Mouse (Mus musculus): Measurements from ENCODE around the gene Adprm. TPM values are rescaled to one million over a fixed set of nuclear protein-coding genes. Genes with fewer than 3 reads are reported as not detected.
"Not testable (repeated sequence)": the region's sequence is repeated elsewhere in the genome, so short reads cannot be mapped to it uniquely, and the experiment has no call there.

The Adprm gene
- total and polyA plus RNA-seq, 2 experiments from 2014 or later = 22.2 to 24.6 TPM

GRCm38 (mm10) chr11:67093652-67094051 is 41.3 kb upstream of the Adprm start:
- ATAC-seq (no peak), DNase-seq (no peak)
- no peak overlapping the region for H3K4me3 ChIP-seq (ENCODE audit: low read depth, low read length)
- no peak for TF ChIP-seq CTCF (IDR thresholded peaks at IDR 0.05; ENCODE audit: low read depth)
- no peak overlapping the region for H3K9ac ChIP-seq
- no peak overlapping the region for H3K27ac ChIP-seq (ENCODE audit: low read depth, low read length)
- H3K9me3 ChIP-seq (ENCODE audit: low read length) = no peaks in the 10 kb centered on the region
- no peak overlapping the region for H3K4me2 ChIP-seq (ENCODE audit: low read depth)
- WGBS = 96% methylated on average over 5 of the region's 5 CpGs
- H3K27me3 ChIP-seq (ENCODE audit: insufficient read depth, low read length) = no peaks in the 10 kb centered on the region
- H3K4me1 ChIP-seq (ENCODE audit: insufficient read depth) = no peaks in the 10 kb centered on the region
- no peaks in the 10 kb centered on the region for H3K36me3 ChIP-seq (ENCODE audit: insufficient read depth)

- Histone ChIP-seq H3K4me1 (ENCODE audit: insufficient read depth) (no peaks in the 10 kb centered on the region), H3K27ac (ENCODE audit: low read depth, low read length) (no peak overlapping the region), H3K27me3 (ENCODE audit: insufficient read depth, low read length) (no peaks in the 10 kb centered on the region), H3K4me3 (ENCODE audit: low read depth, low read length) (no peak overlapping the region), H3K4me2 (ENCODE audit: low read depth) (no peak overlapping the region), H3K9ac (no peak overlapping the region), H3K9me3 (ENCODE audit: low read length) (no peaks in the 10 kb centered on the region), H3K36me3 (ENCODE audit: insufficient read depth) (no peaks in the 10 kb centered on the region)
- 80% methylated on average over 9 of the region's 9 CpGs for WGBS
- no peak for TF ChIP-seq CTCF (IDR thresholded peaks at IDR 0.05; ENCODE audit: low read depth)
- ATAC-seq (no peak), DNase-seq (no peak)
Observed at GRCm38 (mm10) chr11:67093201-67093600, 40.8 kb upstream of the Adprm start.

- not testable (repeated sequence) for H3K27me3 ChIP-seq (ENCODE audit: insufficient read depth, low read length); H3K4me3 ChIP-seq (ENCODE audit: low read depth, low read length); ATAC-seq; H3K9me3 ChIP-seq (ENCODE audit: low read length); H3K4me1 ChIP-seq (ENCODE audit: insufficient read depth); H3K27ac ChIP-seq (ENCODE audit: low read depth, low read length); DNase-seq; H3K4me2 ChIP-seq (ENCODE audit: low read depth); H3K9ac ChIP-seq; H3K36me3 ChIP-seq (ENCODE audit: insufficient read depth)
- WGBS = 84% methylated on average over 12 of the region's 12 CpGs
Observed at GRCm38 (mm10) chr11:67092354-67092753, 40.0 kb upstream of the Adprm start.

- no peak overlapping the region for H3K27ac ChIP-seq (ENCODE audit: low read depth, low read length)
- DNase-seq (no peak), ATAC-seq (no peak)
- H3K9me3 ChIP-seq (ENCODE audit: low read length) = no peaks in the 10 kb centered on the region
- H3K4me1 ChIP-seq (ENCODE audit: insufficient read depth) = no peaks in the 10 kb centered on the region
- no peak overlapping the region for H3K4me3 ChIP-seq (ENCODE audit: low read depth, low read length)
- peaks cover 4% of the 10 kb centered on the region for H3K27me3 ChIP-seq (ENCODE audit: insufficient read depth, low read length)
- H3K4me2 ChIP-seq (ENCODE audit: low read depth) = no peak overlapping the region
- H3K9ac ChIP-seq = no peak overlapping the region
- H3K36me3 ChIP-seq (ENCODE audit: insufficient read depth) = no peaks in the 10 kb centered on the region
- TF ChIP-seq CTCF (IDR thresholded peaks at IDR 0.05; ENCODE audit: low read depth) = no peak
- WGBS = 88% methylated on average over 12 of the region's 12 CpGs
Observed at GRCm38 (mm10) chr11:67087225-67087624, 34.8 kb upstream of the Adprm start.

- no peak overlapping the region for H3K4me3 ChIP-seq (ENCODE audit: low read depth, low read length)
- no peak overlapping the region for H3K27ac ChIP-seq (ENCODE audit: low read depth, low read length)
- H3K9ac ChIP-seq = no peak overlapping the region
- no peaks in the 10 kb centered on the region for H3K9me3 ChIP-seq (ENCODE audit: low read length)
- no peak overlapping the region for H3K4me2 ChIP-seq (ENCODE audit: low read depth)
- 66% methylated on average over 9 of the region's 9 CpGs for WGBS
- H3K36me3 ChIP-seq (ENCODE audit: insufficient read depth) = no peaks in the 10 kb centered on the region
- TF ChIP-seq CTCF (IDR thresholded peaks at IDR 0.05; ENCODE audit: low read depth) = no peak
- no peaks in the 10 kb centered on the region for H3K4me1 ChIP-seq (ENCODE audit: insufficient read depth)
- H3K27me3 ChIP-seq (ENCODE audit: insufficient read depth, low read length) = peaks cover 4% of the 10 kb centered on the region
- no peak for DNase-seq
- no peak for ATAC-seq
Observed at GRCm38 (mm10) chr11:67086467-67087164, 34.2 kb upstream of the Adprm start.

GRCm38 (mm10) chr11:67085489-67085888 is 33.1 kb upstream of the Adprm start:
- TF ChIP-seq CTCF (IDR thresholded peaks at IDR 0.05; ENCODE audit: low read depth) = peak; percentile 84
- ATAC-seq = peak; percentile 53; the same call in 1 of the 2 replicates

GRCm38 (mm10) chr11:67083712-67084340 is 31.4 kb upstream of the Adprm start:
- H3K27me3 ChIP-seq (ENCODE audit: insufficient read depth, low read length) = peaks cover 7% of the 10 kb centered on the region
- H3K9ac ChIP-seq = no peak overlapping the region
- H3K27ac ChIP-seq (ENCODE audit: low read depth, low read length) = no peak overlapping the region
- peak; percentile 18; the same call in 1 of the 2 replicates for TF ChIP-seq CTCF (IDR thresholded peaks at IDR 0.05; ENCODE audit: low read depth)
- H3K4me3 ChIP-seq (ENCODE audit: low read depth, low read length) = no peak overlapping the region
- ATAC-seq = no peak
- H3K36me3 ChIP-seq (ENCODE audit: insufficient read depth) = no peaks in the 10 kb centered on the region
- H3K4me1 ChIP-seq (ENCODE audit: insufficient read depth) = no peaks in the 10 kb centered on the region
- no peaks in the 10 kb centered on the region for H3K9me3 ChIP-seq (ENCODE audit: low read length)
- no peak for DNase-seq
- H3K4me2 ChIP-seq (ENCODE audit: low read depth) = no peak overlapping the region
- WGBS = 46% methylated on average over 32 of the region's 32 CpGs

More at GRCm38 (mm10) chr11:67085489-67085888, 33.1 kb upstream of the Adprm start:
- no peak overlapping the region for H3K27ac ChIP-seq (ENCODE audit: low read depth, low read length)
- no peak overlapping the region for H3K9ac ChIP-seq
- WGBS = 3% methylated on average over 6 of the region's 6 CpGs
- no peaks in the 10 kb centered on the region for H3K9me3 ChIP-seq (ENCODE audit: low read length)
- H3K4me2 ChIP-seq (ENCODE audit: low read depth) = no peak overlapping the region
- H3K4me3 ChIP-seq (ENCODE audit: low read depth, low read length) = no peak overlapping the region
- no peaks in the 10 kb centered on the region for H3K36me3 ChIP-seq (ENCODE audit: insufficient read depth)
- H3K27me3 ChIP-seq (ENCODE audit: insufficient read depth, low read length) = peaks cover 7% of the 10 kb centered on the region
- peak; percentile 84 for DNase-seq
- H3K4me1 ChIP-seq (ENCODE audit: insufficient read depth) = no peaks in the 10 kb centered on the region
